Mouse (Mus musculus) heart, embryonic 12.5 days (tissue): ENCODE results near the gene Luc7l3. TPM values are rescaled to one million over a fixed set of nuclear protein-coding genes. Genes with fewer than 3 reads are reported as not detected.

Experiments
- polyA plus RNA-seq: library from polyadenylated mRNA; unstranded; fragments of >200 nt; fragmentation: Nextera tagmentation; extraction: Ambion mirVana; gene quantifications from 2 replicates; pipeline ENCODE4 v1.2.1, GENCODE M21; 2016

The Luc7l3 gene
- polyA plus RNA-seq, 1 experiment from 2014 or later: 82.0 TPM

Other genes starting within 250 kb of the Luc7l3 start
- 34.9 and 35.2 TPM in 2 replicates for gene Tob1, start 110.5 kb downstream of the Luc7l3 start, polyA plus RNA-seq
- gene Wfikkn2, start 76.0 kb downstream of the Luc7l3 start, polyA plus RNA-seq: 2.0 and 2.5 TPM in 2 replicates
- 0.35 TPM in 1 of 2 replicates, not detected in the other for gene Gm21885, start 40.1 kb downstream of the Luc7l3 start, polyA plus RNA-seq
- 54.2 and 54.6 TPM in 2 replicates for gene Ankrd40, start 6.0 kb upstream of the Luc7l3 start, polyA plus RNA-seq
- 0.44 and 0.59 TPM in 2 replicates for gene Abcc3, start 71.0 kb upstream of the Luc7l3 start, polyA plus RNA-seq
- 1.9 and 2.7 TPM in 2 replicates for gene Cacna1g, start 152.2 kb upstream of the Luc7l3 start, polyA plus RNA-seq
- not detected in 2 replicates for gene Spata20, start 164.2 kb upstream of the Luc7l3 start, polyA plus RNA-seq
- 14.4 and 14.5 TPM in 2 replicates for gene Epn3, start 178.0 kb upstream of the Luc7l3 start, polyA plus RNA-seq
- 9.1 and 11.5 TPM in 2 replicates for gene Mycbpap, start 199.8 kb upstream of the Luc7l3 start, polyA plus RNA-seq
- gene Rsad1, start 227.3 kb upstream of the Luc7l3 start, polyA plus RNA-seq: 5.1 and 5.5 TPM in 2 replicates
- gene Chad, start 243.1 kb upstream of the Luc7l3 start, polyA plus RNA-seq: 0.36 TPM in 1 of 2 replicates, not detected in the other